Mouse (Mus musculus) spleen, adult 18-20 months (tissue): Measurements from ENCODE around the gene Cd55.
"Not testable (repeated sequence)": the region's sequence is repeated elsewhere in the genome, so short reads cannot be mapped to it uniquely, and the experiment has no call there.

ENCODE experiments used
- DNase-seq, 2 experiments: peaks; one replicate each; pipeline ENCODE4 v3.0.0; 2022; ENCODE audit warnings: mixed read lengths in 2 of 2

Gene Cd55

GRCm38 (mm10) chr1:130422664-130423111, 39.9 kb downstream of the Cd55 start, which contains the start of gene Cd55b:
Gene Cd55b, minus strand, starts transcription at chr1:130423009.
- no peak for DNase-seq

GRCm38 (mm10) chr1:130422033-130422432, 40.5 kb downstream of the Cd55 start:
- not testable (repeated sequence) for DNase-seq

GRCm38 (mm10) chr1:130397109-130397508, 65.4 kb downstream of the Cd55 start:
- not testable (repeated sequence) for DNase-seq
